Mouse (Mus musculus) thymus, postnatal 36 days (tissue): ENCODE measurements around the gene Olfr70.

Experiments
- DNase-seq, 2 experiments: peaks; one replicate each; pipeline ENCODE4 v3.0.0; 2022; ENCODE audit warnings: mixed read lengths in 2 of 2

Gene Olfr70

DNA sequence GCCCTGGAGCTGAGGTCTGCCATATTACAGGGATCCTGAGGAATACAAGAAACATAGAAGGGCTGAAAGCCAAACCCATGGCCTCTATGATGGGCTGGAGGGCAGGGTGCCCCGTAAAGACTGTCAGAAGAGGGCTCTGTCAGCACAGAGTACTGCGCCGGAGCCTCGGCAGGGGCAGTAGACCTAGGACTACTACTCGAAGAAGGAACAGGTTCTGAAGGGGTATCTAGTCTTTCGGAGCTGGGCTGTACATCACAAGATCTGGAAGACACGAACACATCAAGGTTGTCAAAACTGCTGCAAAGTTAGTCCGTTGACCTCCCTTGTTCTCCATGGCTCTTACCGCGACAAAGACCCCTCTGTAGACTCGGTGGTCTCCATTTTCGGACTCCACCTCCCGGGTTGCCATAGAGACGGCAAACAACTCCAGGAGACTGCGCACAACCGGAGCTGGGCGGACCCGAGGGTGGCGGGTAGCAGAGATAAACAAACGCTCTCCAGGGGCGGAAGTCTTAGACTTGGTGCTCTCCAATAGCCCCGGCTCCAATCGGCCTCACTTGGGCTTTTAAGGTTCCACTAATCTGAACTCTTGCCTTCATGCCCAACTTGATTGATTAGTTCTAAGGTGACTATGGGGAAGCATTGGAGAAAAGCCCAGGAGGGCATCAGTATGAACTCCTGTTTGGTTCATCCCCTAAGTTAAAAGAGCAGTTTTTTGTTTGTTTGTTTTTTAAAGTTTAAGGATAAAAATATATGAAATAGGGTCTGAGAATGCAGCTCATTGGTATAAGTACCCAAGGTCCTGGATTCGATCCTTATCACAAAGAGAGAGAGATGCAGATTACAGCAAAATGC, 47.2 kb downstream of the Olfr70 start, which contains the start of gene Spag8:
Gene Spag8 (minus strand): TSS at position 434 of the 855 bp plus-strand sequence.
- peak; percentile 27 to 45 for DNase-seq

DNA sequence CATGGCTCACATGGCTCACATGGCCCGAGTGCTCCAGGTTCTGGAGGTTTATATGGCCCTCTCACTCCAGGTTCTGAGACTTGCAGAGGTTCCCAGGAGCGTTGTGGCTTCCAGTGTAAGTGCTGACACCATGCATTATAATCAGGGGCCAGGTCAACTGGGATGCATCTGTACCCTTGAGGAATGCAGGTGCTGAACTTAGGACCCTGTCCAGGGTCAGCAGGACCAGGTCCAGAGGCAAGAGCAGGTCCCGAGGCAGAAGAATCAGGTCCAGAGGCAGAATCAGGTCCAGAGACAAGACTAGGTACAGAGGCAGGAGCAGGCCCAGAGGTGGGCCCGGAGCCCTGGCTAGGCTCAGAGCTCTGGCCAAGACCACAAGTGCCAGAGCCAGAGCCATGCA, 47.9 kb downstream of the Olfr70 start:
- DNase-seq: no peak

DNA sequence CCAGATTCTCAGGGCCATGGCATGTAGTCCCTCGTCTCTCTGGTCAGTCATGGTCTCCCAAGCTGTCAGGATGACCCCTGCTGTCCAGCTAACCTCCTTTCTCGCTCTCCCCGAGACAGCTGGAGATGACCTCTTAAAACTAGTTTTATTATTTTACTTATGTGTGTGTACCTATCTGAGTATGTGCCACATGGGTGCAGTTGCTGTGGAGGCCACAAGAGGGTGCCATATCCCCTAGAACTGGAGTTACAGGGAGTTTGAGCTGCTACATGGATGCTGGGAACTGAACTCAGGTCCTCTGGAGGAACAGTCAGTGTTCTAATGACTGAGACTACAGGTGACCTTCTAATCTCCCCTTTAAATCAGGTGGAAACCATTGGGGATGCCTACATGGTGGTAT, 50.8 kb downstream of the Olfr70 start:
- no peak for DNase-seq
